Mouse (Mus musculus) bone marrow macrophage, adult 2 months (primary cell): ENCODE measurements around the gene Prr23a1.

Experiments used
- CTCF ChIP-seq: IDR thresholded peaks from 2 replicates; pipeline ENCODE4 v1.5.1; 2012; ENCODE audit warnings: low read depth, mild to moderate bottlenecking, low read length, moderate library complexity
- POLR2A ChIP-seq: IDR thresholded peaks from 2 replicates; pipeline ENCODE4 v1.6.1; 2012; ENCODE audit warnings: mild to moderate bottlenecking, low read depth, low read length, borderline replicate concordance

DNA sequence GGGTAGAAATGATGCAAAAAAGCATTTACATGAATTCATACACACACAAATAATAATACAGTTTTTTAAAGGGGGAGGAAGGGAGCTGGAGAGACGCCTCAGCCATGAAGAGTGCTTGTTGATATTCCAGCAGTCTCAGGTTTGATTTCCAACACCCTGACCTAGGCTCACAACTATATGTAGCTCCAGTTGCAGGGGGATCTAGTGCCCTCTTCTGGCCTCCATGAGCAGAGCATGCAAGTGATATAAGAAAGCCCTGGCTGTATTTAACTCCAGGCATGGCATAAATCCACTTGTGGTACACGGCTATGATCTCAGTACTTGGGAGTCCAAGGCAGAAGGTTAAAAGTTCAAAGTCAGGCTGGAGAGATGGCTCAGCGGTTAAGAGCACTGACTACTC, 21.2 kb downstream of the Prr23a1 start:
- TF ChIP-seq POLR2A (no peak), CTCF (no peak)
